Mouse (Mus musculus): Measurements from ENCODE around the gene Nol6. TPM values are rescaled to one million over a fixed set of nuclear protein-coding genes. Genes with fewer than 3 reads are reported as not detected.

Gene Nol6
- total RNA-seq (2021), result 10 to 100 TPM; 16.9 to 18.8 TPM
- long read RNA-seq, experiment 1, full-length matches to known transcripts, result 18 of 28 reads
- long read RNA-seq, experiment 1, partial matches to known transcripts, result 10 of 28 reads
- long read RNA-seq, experiment 1, other reads (novel, unspliced or antisense), result 0 of 28 reads
- long read RNA-seq, experiment 2, full-length matches to known transcripts, result 16 of 26 reads
- long read RNA-seq, experiment 2, partial matches to known transcripts, result 10 of 26 reads
- long read RNA-seq, experiment 2, other reads (novel, unspliced or antisense), result 0 of 26 reads

GRCm38 (mm10) chr4:41124180-41124951 is at the start of gene Nol6:
Gene Nol6, minus strand, starts transcription at chr4:41124455.
- DNase-seq, result peak; percentile 90

GRCm38 (mm10) chr4:41170970-41171369 is 46.7 kb upstream of the Nol6 start:
- DNase-seq, result no peak

DNA sequence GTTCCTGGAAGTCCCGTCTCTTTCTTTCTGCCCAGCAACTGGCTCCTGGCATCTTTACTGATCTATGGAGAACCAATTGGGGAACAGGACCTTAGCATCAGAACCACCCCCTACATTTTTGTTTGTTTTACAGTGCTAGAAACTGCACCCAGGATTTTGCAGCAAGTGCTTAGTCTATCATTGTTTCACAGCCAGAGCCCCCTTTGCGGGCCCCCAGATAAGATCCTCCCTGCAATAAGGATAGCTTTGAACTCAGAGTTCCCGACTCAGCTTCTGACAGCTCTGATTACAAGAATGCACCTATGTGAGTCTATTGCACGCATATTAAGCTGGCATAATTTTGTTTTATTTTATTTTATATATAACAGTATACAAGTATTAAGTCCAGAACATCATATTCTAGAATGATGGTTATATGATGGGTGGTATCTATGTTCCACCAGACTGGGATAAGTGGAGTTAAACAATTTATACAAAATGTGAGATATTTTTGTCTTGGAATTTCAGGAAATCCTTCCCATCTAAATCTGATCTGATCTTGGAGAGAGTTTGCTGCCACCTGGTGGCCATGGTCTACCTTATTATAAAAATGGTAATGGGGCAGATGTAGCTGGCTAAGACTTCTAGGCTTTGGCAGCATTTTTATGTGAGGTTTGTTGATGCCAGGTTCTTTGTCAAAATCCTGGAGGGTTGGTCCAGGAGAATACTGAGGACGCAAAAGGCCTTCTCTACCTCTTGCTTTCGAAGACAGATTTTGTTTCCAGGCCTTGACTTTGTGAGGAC is 41.6 kb upstream of the Nol6 start:
- DNase-seq, result peak; percentile 87

GRCm38 (mm10) chr4:41164974-41165373 is 40.7 kb upstream of the Nol6 start:
- DNase-seq, result no peak

DNA sequence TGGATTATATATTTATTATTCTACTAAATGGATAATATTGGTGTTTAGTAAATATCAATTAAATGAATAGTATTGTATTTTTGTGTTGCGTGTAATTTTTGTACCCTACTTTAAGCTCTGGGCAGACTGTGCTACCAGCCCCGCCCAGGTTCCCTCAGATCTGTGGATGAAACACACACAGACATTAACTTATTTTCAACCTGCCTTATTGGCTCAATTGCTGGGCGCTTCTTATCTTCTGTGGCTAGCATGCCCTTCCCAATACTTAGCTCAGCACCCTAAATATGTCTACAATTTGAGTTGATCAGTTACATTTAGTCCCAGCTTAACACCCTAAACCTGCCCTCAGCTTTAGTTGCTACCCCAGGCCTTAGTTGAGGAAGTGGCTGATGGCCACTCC is 37.0 kb upstream of the Nol6 start:
- no peak for DNase-seq

DNA sequence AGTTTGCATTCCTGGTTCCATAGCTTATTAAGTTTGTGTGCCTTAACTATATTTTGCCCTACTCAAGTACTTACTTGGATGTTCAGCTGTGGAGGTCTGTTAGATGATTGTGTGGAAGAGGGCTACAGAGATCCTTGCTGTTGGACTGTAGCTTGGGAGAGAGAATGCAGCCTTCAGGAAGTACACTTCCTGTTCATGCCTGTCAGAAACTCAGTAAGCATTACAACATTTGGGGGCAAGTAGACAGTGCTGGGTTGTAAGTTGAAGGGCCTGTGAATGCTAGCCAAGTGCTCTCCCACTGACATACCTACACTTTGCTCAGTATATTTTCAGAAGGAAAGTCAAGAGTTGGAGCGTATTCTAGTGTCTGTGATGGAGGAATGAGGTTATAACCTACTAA is 34.0 kb upstream of the Nol6 start:
- no peak for DNase-seq

DNA sequence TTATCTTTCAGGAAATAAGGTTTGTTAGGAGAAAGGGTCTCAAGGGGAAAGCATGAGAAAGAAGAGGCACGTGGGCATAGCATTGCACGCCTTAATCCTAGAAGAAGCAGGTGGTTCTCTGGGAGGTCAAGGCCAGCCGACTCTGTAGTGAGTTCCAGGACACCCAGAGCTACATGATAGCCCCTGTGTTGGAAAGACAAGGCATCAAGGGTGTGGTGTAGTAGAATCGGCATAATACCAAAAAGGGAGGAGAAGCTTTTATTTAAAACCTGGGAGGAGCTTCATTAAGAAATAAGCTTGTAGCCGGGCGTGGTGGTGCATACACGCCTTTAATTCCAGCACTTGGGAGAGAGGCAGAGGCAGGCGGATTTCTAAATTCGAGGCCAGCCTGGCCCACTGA is 32.7 kb upstream of the Nol6 start:
- DNase-seq, result no peak

DNA sequence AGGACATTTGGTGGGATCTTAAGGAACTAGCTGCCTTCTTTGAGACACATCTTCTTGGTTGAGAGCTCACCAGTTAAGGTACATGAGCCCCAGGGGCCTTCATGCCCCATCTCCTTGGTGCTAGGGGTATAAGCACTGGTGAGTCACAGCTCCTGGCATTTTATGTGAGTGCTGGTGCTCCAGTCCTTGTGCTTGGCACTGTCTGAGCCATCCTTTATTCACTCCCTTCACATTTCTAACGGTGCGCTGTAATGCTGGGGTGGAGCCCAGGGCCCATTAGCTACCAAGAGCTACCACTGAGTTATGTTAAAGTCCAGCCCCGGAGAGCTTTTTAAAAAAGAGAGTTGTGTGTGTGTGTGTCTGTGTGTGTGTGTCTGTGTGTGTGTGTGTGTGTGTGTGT is 28.9 kb upstream of the Nol6 start:
- no peak for DNase-seq

- DNase-seq, result no peak
Measured at GRCm38 (mm10) chr4:41151186-41151585, 26.9 kb upstream of the Nol6 start.

DNA sequence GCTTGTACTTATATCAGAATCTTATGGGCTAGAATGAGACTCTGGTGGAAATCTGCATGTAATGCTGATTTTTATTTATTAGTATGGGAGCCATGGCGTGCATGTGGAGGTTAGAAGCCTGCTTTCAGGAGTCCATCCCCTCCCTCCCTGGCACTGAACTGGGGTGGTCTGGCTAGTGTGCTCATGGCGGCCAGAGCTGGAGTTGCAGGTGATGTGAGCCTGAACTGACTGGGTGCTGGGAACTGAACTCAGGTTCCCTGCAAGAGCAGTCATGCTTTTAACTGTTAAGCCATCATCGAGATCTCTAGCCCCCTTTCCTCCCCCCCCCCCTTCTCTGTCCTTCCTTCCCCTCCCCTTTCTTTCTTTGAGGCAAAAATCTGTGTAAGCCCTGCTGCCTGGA is 25.6 kb upstream of the Nol6 start:
- DNase-seq, result no peak

- no peak for DNase-seq
Measured at GRCm38 (mm10) chr4:41142601-41143000, 18.3 kb upstream of the Nol6 start.

GRCm38 (mm10) chr4:41140174-41140875 is 16.1 kb upstream of the Nol6 start:
- DNase-seq, result no peak

- no peak for DNase-seq
Measured at GRCm38 (mm10) chr4:41136811-41137210, 12.6 kb upstream of the Nol6 start.

DNA sequence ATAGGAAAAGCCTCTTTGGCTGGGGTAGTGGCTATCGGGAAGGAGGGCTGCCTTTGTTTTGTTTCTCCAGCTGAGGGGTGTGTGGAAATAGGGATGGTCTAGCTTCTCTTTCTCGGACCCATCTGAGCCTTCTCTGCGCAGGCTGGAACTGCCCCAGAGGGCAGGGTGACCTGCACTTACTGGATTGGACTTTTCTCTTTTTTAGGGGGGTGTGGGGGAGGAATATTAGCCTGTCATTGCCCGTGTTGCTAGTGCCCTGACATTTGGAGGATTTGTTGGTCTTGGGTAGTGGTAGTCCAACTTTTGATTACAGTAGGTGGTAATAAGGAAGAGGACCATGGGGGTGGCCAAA is 12.2 kb upstream of the Nol6 start:
- DNase-seq, result no peak

DNA sequence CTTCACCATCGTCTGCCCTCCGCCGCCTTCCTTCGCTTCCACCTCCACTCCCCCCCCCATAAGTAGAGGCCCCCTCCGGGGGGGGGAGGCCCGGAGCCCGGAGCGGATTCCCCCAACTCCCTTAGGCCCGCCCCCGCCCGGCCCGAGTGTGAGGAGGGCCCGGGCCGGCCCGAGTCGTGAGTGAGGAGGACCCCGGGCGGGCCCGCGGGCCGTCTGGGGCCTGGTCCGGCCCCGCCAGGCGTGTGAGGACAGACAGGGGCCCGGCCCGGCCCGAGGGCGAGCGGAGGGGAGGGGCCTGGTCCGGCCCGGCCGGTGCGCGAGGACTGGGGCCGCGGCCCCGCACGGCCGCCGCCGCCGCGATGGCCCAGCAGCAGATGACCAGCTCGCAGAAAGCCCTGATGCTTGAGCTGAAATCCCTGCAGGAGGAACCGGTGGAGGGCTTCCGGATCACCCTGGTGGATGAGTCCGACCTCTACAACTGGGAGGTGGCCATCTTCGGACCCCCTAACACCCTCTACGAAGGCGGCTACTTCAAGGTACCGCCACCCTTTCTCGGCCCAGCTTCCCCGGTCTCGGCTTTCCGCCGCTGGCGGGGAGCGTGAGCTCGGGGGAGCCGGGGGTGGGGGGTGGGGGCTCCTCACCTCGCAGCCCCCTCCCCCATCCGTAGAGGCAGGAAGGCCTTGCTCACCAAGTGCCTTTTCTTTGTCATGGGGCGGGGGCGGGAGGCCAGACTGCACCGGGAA is 11.6 kb upstream of the Nol6 start, which contains the start of gene Ube2r2:
Gene Ube2r2, plus strand, starts transcription at position 33 of the 743 bp plus-strand sequence.
- peak; percentile 71 for DNase-seq

DNA sequence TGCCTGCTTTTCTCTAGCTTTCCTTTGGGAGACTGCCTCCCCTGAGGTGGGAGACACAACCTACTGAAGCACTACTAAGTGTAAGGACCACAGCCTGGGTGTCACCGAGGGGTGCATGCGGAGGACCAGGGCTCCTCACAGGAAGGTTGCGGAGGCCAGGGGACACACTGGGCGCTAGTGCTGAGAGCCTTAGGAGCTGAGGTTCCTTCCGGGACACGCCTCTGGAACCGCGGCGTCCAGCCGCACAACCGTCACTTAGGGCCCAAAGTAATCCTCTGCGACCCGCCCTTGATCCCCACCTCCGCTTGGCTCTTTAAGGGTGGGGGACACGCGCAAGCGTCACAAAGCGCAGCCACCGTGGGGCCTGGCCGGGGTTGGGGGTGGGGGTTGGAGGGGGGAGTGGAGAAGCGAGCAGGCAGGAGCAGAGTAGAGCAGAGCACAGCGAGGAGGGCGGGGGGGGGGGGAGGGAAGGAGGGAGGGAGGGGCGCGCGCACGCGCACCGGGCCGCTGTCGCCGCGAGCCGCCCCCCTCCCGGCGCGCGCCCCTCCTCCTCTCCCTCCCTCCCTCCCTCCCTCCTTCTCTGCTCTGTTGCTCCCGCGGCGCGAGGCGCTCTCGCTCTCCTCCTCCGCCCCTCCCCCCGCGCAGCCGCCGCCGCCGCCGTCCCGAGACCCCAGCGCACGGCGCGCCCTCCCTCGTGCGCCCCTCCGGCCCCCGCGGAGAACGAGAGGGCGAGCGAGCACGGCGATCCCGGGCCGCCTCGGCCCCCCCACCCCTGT is 10.9 kb upstream of the Nol6 start:
- DNase-seq, result peak; percentile 85

DNA sequence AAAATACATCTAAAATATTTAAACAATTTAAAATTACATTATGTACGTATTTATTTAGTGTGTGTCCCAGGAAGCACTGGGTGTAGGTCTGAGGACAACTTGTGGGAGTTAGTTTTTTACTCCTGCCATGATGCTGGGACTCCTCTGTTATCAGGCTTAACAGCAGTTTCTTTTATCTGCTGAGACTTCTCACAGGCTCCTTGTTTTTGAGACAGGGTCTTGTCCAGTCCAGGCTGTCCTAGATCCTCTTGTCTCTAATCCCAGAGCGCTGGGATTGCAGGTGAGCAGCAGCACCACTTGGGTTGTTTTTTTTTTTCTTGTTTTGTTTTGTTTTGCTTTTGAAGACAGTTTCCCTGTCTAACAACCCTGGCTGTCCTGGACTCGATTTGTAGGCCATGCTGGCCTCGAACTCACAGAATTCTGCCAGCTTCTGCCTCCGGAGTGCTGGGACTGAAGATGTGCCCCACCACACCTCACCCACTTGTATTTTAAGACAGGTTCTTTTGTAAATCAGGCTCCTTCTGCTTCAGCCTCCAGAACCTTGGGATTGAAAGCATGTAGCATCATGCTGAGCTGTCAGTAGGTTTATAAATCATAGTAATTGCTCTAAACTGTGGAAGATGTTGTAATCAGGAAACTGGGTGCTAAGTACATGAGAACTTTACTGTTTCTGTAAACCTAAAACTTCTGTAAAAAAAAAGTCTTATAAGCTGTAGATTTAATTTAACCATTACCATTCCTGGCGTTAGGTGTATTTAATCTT is 9.5 kb upstream of the Nol6 start:
- no peak for DNase-seq

GRCm38 (mm10) chr4:41132471-41132870 is 8.2 kb upstream of the Nol6 start:
- DNase-seq, result no peak

- DNase-seq, result no peak
Measured at GRCm38 (mm10) chr4:41129836-41130235, 5.6 kb upstream of the Nol6 start.

DNA sequence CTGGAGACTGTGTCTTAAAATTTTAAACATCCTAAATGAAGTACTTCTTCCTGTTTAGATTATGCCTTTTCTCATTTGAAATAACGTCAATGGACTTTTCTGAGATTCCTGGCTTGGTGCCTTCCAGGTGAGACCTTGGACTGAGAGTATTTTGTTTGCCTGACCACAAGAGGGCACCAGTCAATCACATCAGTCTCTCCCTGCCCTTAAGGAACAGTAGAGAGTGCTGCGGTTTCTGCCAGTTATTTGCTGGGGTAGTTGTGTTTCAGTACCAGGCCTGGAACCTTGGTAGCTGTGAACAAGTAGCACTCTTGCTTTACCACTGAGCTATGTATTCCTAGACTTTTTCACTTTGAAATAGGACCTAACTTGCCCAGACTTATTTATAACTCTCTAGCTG is 5.2 kb upstream of the Nol6 start:
- peak; percentile 44 for DNase-seq
